Comparison of ENCODE assay signal across 22 mouse cellular contexts in the genomic region with DNA sequence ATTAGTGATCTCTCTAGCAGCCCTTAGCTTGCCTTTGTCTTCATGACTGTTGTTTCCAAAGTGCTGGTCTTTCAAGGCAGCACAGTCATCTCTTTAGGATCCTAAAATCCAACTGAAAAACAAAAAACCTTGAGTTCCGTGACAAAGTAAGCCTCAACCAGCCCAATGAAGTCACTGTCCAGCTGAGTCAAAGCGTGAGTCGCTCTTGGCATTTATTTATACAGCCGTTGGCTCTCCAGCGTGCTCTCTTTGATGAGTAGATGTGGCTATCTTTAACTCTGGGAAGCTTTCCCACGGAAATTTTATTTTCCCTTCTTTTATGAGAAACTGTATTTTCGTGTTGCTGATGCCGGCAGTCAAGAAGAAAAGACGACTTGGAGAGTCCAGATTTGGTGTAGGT. TPM values are rescaled to one million over a fixed set of nuclear protein-coding genes. Genes with fewer than 3 reads are reported as not detected.
DNase-seq lines count a peak whose midpoint lies in the region; ATAC-seq and TF ChIP-seq lines count a peak whose summit lies in the region.
"Had no signal": no experiment of that assay in that cellular context is flagged by ENCODE, and none has a peak within 500 bp of the region (broad histone marks: within the 10 kb centered on the region; RNA-seq: fewer than 3 reads in every experiment).

No protein-coding gene starts in this region.

- no peak overlapping the region for H3K4me3 ChIP-seq in midbrain, postnatal 0 days (ENCODE audit: low read depth, low read length)
- H3K4me3 ChIP-seq in midbrain, embryonic 15.5 days: no peak overlapping the region
- H3K4me3 ChIP-seq in intestine, embryonic 16.5 days (ENCODE audit: low read length): no peak overlapping the region
- H3K4me3 ChIP-seq: forebrain, embryonic 13.5 days; heart, embryonic 13.5 days; limb, embryonic 15.5 days; stomach, embryonic 15.5 days had no signal

- H3K36me3 ChIP-seq in midbrain, postnatal 0 days (ENCODE audit: insufficient read depth, low read length): no peaks in the 10 kb centered on the region
- no peaks in the 10 kb centered on the region for H3K36me3 ChIP-seq in midbrain, embryonic 15.5 days (replicated peaks)
- H3K36me3 ChIP-seq in intestine, embryonic 16.5 days (ENCODE audit: control insufficient read depth, insufficient read depth, low read length): no peaks in the 10 kb centered on the region
- H3K36me3 ChIP-seq: limb, embryonic 15.5 days; stomach, embryonic 15.5 days had no signal

- peak overlapping the region; percentile 14 for H3K27ac ChIP-seq in midbrain, postnatal 0 days (ENCODE audit: low read depth, low read length)
- H3K27ac ChIP-seq in midbrain, embryonic 15.5 days: no peak overlapping the region
- no peak overlapping the region for H3K27ac ChIP-seq in intestine, embryonic 16.5 days (ENCODE audit: low read length)
- H3K27ac ChIP-seq: forebrain, embryonic 13.5 days; heart, embryonic 13.5 days; hindbrain, postnatal 0 days; limb, embryonic 15.5 days; macrophage; stomach, embryonic 15.5 days had no signal

- H3K4me2 ChIP-seq in midbrain, postnatal 0 days (ENCODE audit: low read depth, low read length, poor library complexity, severe bottlenecking): no peak overlapping the region
- no peak overlapping the region for H3K4me2 ChIP-seq in midbrain, embryonic 15.5 days
- H3K4me2 ChIP-seq in intestine, embryonic 16.5 days (ENCODE audit: low read depth, low read length): no peak overlapping the region
- H3K4me2 ChIP-seq: forebrain, embryonic 13.5 days; heart, embryonic 13.5 days; limb, embryonic 15.5 days; midbrain, embryonic 11.5 days; stomach, embryonic 15.5 days had no signal

- 82% methylated on average over 9 of the region's 9 CpGs for WGBS in midbrain, postnatal 0 days
- WGBS in midbrain, embryonic 15.5 days: 92% methylated on average over 9 of the region's 9 CpGs
- 80% methylated on average over 9 of the region's 9 CpGs for WGBS in intestine, embryonic 16.5 days

- H3K27me3 ChIP-seq in midbrain, postnatal 0 days (ENCODE audit: insufficient read depth, low read length): no peaks in the 10 kb centered on the region
- H3K27me3 ChIP-seq in midbrain, embryonic 15.5 days (replicated peaks): no peaks in the 10 kb centered on the region
- no peaks in the 10 kb centered on the region for H3K27me3 ChIP-seq in intestine, embryonic 16.5 days (replicated peaks; ENCODE audit: control insufficient read depth, insufficient read depth, low read length)
- H3K27me3 ChIP-seq: forebrain, embryonic 13.5 days; heart, embryonic 13.5 days; limb, embryonic 15.5 days; stomach, embryonic 15.5 days had no signal

- H3K4me1 ChIP-seq in midbrain, postnatal 0 days (ENCODE audit: insufficient read depth, low read length): peaks cover 4% of the 10 kb centered on the region; the same call in 1 of the 2 replicates
- 0 out of 2 replicates have a peak, but pooled peaks cover 3% of the 10 kb centered on the region for H3K4me1 ChIP-seq in midbrain, embryonic 15.5 days
- H3K4me1 ChIP-seq in intestine, embryonic 16.5 days (ENCODE audit: control insufficient read depth, insufficient read depth, low read length): no peaks in the 10 kb centered on the region
- H3K4me1 ChIP-seq: stomach, embryonic 15.5 days had no signal

- ATAC-seq in midbrain, postnatal 0 days (ENCODE audit: low FRiP score): no peak
- no peak for ATAC-seq in midbrain, embryonic 15.5 days (replicated peaks)
- no peak for ATAC-seq in intestine, embryonic 16.5 days
- ATAC-seq: forebrain, embryonic 13.5 days; hindbrain, postnatal 0 days; liver, postnatal 0 days had no signal

- TF ChIP-seq CTCF in midbrain, postnatal 0 days (IDR thresholded peaks at IDR 0.05): no peak

- H3K9ac ChIP-seq in midbrain, postnatal 0 days (replicated peaks; ENCODE audit: low read length, poor library complexity, severe bottlenecking): no peak overlapping the region
- no peak overlapping the region for H3K9ac ChIP-seq in midbrain, embryonic 15.5 days
- no peak overlapping the region for H3K9ac ChIP-seq in intestine, embryonic 16.5 days (ENCODE audit: low read depth, low read length)
- H3K9ac ChIP-seq: forebrain, embryonic 13.5 days; heart, embryonic 13.5 days; limb, embryonic 15.5 days; liver, postnatal 0 days; stomach, embryonic 15.5 days had no signal

- DNase-seq in adrenal gland, adult 2 months: peak; percentile 67
- DNase-seq in adrenal gland, adult 18-20 months (ENCODE audit: low spot score in 2 of 2): no peak
- DNase-seq in midbrain, postnatal 0 days (ENCODE audit: low spot score): no peak
- peak; percentile 13 for DNase-seq in adrenal gland, postnatal 25 days
- no peak for DNase-seq in spleen, postnatal 10 days (ENCODE audit: low spot score in 2 of 2)
- DNase-seq in ovary, postnatal 10 days (ENCODE audit: low spot score): no peak
- DNase-seq: cerebellum, postnatal 14 days; heart, postnatal 4 days; kidney, adult 2 months; kidney, postnatal 25 days; liver, postnatal 0 days; retina, postnatal 1 day; spleen, adult 18-20 months had no signal

- no peaks in the 10 kb centered on the region for H3K9me3 ChIP-seq in midbrain, postnatal 0 days (ENCODE audit: low read length)
- H3K9me3 ChIP-seq in midbrain, embryonic 15.5 days: no peaks in the 10 kb centered on the region
- H3K9me3 ChIP-seq in intestine, embryonic 16.5 days (ENCODE audit: control insufficient read depth, low read length): no peaks in the 10 kb centered on the region
- H3K9me3 ChIP-seq: forebrain, embryonic 13.5 days; heart, embryonic 13.5 days; limb, embryonic 15.5 days; stomach, embryonic 15.5 days had no signal

RNA-seq across cellular contexts. Expression of gene Fam8a1, which starts 42.7 kb away (rescaled TPM):
- 10 to 100 TPM; 43.4 to 54.9 TPM for total RNA-seq in adrenal gland, adult 2 months (2021)
- polyA plus RNA-seq in adrenal gland, adult 2 months (2012; rRNA removed): 31.0 and 38.5 TPM in 2 replicates
- total RNA-seq in adrenal gland, adult 18-20 months (2021): 10 to 100 TPM; 48.5 to 49.6 TPM
- 59.2 and 68.1 TPM in 2 replicates for total RNA-seq in midbrain, postnatal 0 days (2014; rRNA removed)
- polyA plus RNA-seq in midbrain, postnatal 0 days (2015; fragmentation: Nextera tagmentation; extraction: Ambion mirVana): 15.8 and 18.1 TPM in 2 replicates
- polyA plus RNA-seq in midbrain, embryonic 15.5 days (2015; fragmentation: Nextera tagmentation; extraction: Ambion mirVana): 21.0 and 21.3 TPM in 2 replicates
- 52.3 and 53.6 TPM in 2 replicates for total RNA-seq in adrenal gland, postnatal 25 days (2021)
- polyA plus RNA-seq in intestine, embryonic 16.5 days (2015; fragmentation: Nextera tagmentation; extraction: Ambion mirVana): 4.6 and 5.9 TPM in 2 replicates

Comparison
In these comparisons a context has a peak if more than half of its experiments do, and no peak if none do; other contexts are left out.
1. DNase-seq: peak in adrenal gland, adult 2 months (single experiment) and adrenal gland, postnatal 25 days (single experiment); none in adrenal gland, adult 18-20 months (0 of 2), midbrain, postnatal 0 days (single experiment), spleen, postnatal 10 days (0 of 2) and ovary, postnatal 10 days (single experiment).